Mouse (Mus musculus): ENCODE measurements around the gene Fbxw11.
"Not testable (repeated sequence)": the region's sequence is repeated elsewhere in the genome, so short reads cannot be mapped to it uniquely, and the experiment has no call there.

Gene Fbxw11

DNA sequence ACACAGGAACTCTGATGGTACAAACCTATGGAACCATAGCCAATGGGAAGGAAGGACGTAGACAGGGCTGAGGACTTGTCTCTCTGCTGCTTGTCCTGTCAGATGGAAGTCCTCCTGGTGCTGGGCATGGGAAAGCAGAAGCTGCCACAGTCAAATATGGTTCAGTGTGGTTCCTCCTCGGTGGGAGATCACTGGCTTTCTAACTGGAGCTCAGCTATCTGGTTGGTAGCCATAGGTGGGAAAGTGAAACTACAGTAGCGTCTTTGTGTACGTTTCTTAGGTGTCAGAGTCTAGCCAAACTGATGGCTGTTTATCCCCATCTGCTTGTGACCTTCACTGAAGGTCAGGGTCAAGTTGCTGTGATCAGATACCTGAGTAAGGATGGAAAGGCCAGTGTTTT is 29.0 kb downstream of the Fbxw11 start:
- no peak for DNase-seq (ENCODE audit: low read depth, low spot score)

DNA sequence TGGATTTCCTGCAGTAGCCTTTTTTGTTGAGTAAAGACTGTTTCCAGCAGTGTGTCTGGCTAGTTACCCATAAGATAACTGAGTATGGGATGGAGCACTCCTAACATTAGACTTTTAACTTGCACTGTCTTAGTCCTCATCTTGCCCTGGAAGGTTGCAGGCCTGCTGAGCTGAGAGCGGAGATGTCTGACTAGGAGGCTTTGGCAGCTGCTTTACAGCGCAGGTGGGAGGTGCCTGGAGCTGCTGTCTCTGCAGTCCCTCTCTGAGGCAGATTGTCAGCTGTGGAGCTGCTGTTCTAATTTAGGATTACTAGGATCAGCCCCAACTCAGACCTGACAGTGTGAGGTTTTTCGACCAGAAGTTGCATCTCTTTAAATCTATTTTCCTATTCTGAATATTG is 34.3 kb downstream of the Fbxw11 start:
- DNase-seq (ENCODE audit: low read depth, low spot score), result no peak

DNA sequence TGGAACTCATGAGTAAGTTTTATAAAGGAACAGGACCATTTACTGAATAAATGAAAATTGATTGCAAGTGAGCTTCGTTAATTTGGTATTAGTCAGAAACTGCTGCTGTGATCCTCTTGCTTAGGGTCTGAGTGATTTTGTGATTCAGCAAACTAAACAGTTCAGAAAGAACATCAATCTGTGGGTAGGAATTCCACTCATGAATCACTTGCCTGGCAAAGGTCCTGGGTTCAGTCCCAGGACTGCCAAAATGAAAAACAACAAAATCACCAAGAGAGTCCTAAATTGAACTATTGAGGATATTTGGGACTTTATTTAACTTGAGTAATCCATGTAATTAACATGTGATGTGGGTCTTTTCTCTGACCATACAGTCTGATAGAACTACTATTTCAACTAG is 35.3 kb downstream of the Fbxw11 start:
- DNase-seq (ENCODE audit: low read depth, low spot score), result no peak

DNA sequence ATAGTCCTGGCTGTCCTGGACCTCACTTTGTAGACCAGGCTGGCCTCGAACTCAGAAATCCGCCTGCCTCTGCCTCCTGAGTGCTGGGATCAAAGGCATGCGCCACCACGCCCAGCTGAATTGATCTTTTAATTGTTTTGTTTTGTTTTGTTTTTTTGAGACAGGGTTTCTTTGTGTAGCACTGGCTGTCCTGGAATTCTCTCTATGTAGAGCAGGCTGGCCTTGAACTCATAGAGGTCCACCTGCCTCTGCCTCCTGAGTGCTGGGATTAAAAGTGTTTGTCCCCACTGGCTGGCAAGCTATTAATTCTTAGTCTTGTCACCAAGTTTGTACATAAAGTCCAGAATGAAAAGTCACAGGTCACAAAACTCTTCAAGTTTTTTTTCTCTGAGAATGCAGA is 36.6 kb downstream of the Fbxw11 start:
- DNase-seq (ENCODE audit: low read depth, low spot score), result not testable (repeated sequence)

DNA sequence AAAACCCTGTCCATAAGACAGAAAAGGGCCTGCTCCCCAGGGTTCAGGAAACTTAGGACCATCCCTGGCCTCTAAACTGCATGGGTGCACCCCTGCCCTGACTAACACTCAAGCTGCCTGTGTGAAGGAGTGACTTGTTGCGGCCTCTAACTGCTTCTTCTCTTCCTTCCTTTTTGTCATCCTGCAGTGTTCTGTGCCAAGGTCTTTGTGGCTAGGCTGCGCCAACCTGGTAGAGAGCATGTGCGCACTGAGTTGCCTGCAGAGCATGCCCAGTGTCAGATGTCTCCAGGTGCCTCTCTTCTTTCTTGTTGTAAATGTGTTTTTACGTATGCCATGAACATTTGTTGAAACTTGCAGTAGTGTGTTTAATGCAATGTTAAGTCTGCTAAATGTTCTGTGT is 37.5 kb downstream of the Fbxw11 start:
- no peak for DNase-seq (ENCODE audit: low read depth, low spot score)

DNA sequence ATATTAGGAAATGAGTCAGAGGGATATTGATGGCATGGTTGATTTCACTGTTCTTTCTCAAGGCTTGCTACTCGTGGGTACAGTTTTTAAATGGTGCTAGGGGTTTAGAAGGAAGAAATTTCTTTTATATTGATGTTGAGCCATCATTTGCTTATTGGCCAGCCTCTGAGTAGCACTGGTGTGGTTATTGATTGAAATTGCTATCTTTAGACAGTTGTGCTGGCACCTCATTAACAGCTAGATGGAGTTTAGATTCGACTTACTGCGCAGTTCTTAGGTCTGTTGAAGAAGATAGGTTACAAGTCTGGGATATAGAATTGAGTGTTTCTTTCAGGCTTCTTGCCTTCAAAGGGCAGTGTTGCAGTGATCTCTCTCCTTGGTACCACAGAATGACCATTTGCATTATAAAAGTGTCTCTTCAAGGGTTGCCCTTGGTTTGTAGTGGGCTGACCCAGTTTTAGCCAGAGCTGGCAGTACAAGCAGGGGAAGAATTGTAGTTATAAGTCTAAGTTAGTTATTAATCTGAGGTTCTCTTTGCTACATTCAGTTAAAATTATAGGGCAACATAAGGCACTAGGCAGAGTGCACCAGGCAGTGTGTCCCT is 38.8 kb downstream of the Fbxw11 start:
- DNase-seq (ENCODE audit: low read depth, low spot score), result no peak

DNA sequence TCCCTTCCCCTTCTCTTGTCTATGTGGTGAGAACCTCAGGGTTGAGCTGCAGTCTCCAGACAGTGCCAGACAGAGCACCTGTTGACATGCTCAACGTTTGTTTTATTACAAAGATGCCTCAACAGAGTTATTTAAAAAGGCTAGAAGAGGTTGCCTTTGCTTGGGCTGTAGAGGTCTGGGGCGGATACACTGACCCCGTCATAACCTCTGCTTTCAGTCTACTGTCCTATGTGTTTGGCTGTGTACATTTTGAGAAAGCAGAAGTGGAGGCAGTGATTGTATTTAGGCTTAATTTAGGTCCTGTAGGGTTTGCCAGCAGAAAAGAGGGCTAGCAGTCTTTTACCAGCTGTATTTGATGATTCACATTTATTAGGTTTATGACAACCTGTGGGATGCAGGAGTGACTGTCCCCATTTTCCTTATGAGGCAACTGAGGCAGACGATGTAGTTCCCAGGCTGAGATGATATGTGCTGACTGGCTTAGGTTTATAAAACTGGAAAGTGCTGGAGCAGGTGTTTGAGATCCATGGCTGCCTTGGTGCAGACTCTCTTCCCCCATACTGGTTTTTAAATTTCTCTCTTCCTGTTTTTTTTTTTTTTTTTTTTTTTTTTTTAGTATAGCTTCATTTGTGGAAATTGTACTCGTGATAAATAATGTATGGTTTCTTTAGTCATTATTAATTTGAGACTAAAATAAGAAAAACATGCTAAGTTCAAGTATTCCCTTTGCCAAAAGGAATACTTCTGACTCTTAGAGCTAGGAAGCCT is 40.0 kb downstream of the Fbxw11 start:
- DNase-seq (ENCODE audit: low read depth, low spot score), result no peak

DNA sequence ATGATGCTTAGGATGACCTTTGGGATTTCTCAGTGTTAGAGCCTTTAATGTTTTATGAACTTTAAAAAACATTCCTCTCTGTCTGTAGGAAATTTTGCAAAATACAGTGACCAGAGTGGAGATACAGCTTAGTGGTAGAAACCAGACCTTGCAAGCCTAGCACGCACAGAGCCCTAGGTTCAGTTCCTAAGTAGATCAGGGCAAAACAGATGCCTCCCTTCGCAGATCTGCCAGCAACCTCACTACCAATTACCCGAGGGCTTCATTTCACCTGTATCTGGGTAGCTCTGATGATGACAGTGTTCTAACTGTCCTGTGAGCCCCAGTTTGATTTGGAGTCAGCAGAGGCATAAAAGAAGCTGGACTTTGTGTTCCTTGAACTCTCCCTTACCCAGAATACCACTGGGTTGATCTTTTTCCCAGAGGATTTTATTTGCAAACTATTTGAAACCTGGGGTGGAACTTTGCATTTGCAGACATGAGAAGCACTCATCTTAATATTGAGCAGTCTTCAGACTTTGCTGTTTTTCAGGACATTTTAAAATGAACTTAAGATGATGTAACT is 42.2 kb downstream of the Fbxw11 start:
- no peak for DNase-seq (ENCODE audit: low read depth, low spot score)

DNA sequence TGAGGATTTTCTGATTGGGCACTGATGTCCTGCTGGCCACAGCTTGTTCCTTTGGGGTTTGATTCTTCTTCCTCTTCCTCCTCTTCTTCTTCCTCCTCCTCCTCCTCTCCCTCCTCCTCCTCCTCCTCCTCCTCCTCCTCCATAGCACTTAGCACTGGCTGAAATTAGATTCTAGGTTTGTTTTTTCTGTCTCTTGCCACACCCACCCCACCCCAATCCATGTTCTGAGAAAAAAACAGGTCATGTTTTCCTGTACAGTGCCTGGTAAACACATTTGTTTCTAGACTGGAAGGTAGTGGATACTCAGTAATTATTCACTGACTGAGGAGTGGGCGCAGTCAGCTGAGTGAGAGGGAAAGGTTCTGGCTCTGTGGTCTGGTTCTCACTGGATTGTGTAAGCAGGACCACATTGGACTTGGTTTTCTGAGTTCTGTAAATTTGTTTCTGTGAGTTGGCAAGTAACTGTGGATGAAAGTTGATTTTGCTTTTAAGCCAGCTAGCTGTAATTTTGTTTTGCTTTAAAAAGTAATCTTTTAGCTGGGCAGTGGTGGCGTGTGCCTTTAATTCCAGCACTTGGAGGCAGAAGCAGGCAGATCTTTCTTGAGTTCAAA is 45.8 kb downstream of the Fbxw11 start:
- DNase-seq (ENCODE audit: low read depth, low spot score), result no peak

DNA sequence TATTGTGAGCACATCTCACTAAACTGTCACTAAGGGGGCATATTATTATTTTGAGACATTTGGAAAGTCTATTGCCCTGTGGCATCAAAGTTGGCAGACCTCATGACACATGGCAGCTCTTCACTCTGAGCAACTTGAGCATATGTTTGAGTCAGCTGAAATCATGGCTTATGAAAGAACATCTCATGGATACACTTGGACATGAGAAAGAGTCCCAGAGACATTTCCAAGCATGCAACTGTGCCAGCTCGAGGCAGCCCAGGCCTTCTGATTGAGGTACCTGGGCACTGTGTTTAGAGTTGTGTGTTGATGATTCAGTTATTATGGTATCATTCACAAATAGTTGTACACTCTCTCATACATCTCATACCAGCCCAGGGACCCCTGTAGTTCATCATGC is 47.0 kb downstream of the Fbxw11 start:
- DNase-seq (ENCODE audit: low read depth, low spot score), result no peak

DNA sequence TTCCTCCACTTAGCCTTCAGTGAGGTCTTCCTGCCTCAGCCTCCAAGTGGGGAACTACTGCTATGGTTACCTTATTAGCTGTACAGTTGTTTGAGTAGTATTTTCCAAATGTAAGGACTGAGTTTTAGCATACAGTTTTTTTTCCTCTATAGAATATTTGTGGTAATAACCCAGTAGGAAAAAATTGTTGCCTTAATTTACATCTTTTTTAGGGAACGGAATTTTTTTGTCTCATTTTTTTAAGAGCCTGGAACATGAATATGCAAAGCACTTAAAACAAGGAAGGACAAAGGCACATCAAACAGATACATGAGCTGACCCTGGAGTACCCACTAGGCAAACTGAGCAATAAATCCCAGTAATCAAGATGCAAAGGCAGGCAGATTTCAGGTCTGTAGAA is 50.3 kb downstream of the Fbxw11 start:
- DNase-seq (ENCODE audit: low read depth, low spot score), result no peak

DNA sequence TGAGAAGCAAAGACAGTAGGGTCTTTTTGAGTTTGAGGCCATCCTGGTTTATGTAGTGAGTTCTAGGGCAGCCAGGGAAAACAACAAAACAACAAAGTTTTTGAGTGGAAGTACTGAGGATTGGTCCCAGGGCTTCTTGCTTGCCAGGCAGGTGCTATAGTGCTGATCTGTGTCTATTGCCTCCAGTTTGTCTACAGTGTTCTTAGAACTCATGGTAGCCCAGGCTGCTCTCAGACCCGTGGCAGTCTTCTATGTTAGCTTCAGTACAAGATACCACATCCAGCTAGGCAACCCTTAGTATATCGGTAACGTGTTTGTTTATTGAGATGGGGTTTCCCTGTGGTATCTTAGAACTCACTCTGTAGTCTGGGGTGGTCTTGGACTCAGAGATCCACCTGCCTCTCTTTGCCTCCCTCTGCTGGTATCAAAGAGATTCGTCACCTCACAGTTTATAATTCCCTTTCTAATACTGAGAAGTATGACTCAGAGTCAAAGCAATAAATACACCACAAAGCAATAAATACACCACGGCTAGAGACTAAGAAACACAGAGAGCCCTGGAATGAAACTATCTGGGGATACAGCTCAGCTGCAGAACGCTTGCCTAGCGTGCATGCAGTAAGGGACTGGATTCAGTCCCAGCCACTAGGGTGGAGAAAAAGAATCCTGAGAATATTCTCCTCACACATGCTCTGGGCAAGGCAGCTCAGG is 51.1 kb downstream of the Fbxw11 start:
- no peak for DNase-seq (ENCODE audit: low read depth, low spot score)

DNA sequence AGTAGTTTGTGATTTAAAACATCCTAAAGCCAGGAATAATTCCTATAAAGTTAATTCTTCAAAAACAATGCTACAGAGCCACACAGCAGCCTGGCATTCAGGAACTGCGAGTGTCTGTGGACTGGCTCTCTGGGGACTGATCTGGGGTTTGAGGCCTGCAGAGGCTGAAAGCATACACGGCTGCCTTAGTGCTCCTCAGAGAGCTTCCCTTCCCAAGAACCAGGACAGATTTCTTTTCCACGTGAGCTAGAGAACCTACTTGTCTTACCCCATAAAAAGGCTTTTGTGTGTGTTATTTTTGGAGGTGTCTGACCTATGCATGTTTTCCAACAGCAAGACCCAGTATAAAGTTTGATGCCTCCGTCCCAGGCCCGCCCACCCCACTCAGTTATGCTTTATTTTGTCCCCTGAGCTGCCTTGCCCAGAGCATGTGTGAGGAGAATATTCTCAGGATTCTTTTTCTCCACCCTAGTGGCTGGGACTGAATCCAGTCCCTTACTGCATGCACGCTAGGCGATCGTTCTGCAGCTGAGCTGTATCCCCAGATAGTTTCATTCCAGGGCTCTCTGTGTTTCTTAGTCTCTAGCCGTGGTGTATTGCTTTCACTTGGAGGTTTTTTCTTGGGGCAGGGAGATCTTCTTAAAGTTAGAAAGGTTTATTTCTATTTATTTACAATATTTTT is 51.9 kb downstream of the Fbxw11 start:
- not testable (repeated sequence) for DNase-seq (ENCODE audit: low read depth, low spot score)

DNA sequence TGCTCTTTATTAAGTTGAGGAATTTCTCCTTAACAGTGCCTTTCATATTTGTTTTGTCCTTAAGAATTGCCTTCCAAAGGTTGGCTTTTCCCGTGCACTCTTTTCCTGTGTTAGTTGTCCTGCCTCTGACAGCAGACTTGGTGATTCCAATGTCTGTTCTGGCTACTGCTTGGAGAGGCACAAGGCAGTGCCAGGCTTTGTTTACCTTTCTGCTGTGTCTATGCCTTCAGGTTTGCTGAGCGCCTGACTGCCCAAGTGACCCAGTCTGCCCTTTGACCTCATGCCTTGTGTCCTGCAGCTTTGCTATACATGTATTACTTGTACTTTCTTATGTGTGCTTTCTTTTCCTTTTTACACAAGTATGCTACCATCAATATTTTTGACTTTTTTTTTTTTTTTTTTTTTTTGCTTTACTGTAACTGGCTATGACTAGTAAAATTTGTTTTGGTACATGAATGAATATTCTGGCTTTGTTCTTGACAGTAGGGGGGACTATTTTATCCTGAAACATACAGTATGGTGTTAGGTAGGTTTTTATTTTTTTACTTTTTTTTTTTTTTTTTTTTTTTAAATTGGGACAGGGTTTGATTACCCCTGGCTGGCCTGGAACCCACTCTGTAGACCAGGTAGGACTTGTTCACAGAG is 54.0 kb downstream of the Fbxw11 start:
- no peak for DNase-seq (ENCODE audit: low read depth, low spot score)

DNA sequence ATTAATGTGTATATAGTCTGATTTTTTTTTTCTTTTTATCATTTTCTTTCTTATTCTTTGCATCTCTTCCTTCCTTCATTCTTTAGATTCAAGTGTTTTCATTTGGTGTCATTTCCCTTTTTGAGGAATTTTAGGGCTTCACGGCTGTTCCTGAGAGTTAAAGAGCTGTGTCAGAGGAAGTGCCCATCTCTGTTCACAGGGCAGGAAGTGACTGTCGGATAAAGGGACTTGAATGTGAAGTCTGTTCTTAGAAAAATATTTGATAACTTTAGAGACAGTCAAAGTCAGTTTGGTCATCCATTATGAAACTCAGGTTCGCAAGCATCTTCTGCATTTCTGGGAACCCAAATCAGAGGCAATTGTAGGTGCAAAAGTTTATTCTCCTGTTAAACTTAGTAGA is 55.2 kb downstream of the Fbxw11 start:
- no peak for DNase-seq (ENCODE audit: low read depth, low spot score)

DNA sequence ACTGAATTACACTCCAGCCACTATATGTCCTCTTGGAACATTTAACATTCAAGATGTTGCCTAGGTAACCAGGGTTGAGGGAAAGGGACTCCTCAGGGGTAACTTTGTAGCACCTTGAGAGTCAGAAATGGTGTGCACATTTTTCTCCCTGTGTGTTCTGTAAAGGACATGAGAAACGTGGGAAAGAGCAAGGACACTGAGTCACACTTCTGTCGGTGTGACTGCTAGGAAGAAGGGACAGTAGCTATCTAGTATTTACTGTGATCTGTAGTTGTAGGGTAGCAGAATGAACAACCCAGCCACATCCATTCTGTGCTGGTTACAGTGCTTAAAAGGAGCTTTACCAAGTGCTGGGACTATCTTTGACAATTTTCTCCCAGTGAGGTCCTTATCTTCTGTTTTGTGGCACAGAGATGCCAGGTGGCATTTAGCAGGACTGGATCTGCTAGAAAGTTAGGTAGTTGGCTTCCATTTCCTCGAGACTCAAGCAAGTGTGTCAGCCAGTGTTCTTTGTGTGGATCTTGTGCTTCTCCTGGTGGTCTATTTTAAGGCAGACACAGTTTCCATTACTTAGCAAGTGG is 57.5 kb downstream of the Fbxw11 start:
- DNase-seq (ENCODE audit: low read depth, low spot score), result no peak

DNA sequence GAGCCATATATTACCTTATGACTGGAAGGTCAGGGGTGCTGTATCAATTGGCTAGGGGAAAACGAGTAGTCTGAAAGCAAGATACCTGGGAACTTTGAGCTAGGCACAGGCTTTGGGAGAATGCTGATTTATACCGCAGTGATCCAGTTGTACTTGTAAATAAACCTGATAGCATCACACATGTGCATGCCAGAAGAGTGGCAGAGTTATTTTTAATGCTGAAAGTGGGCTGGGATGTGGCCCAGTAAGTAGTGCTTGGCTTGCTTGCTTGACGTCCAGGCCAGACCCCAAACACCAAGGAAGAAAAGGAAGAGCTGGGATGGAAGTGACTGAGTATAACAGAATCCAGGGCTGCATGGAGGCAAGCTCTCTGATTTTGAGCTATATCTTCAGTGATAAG is 59.0 kb downstream of the Fbxw11 start:
- no peak for DNase-seq (ENCODE audit: low read depth, low spot score)

DNA sequence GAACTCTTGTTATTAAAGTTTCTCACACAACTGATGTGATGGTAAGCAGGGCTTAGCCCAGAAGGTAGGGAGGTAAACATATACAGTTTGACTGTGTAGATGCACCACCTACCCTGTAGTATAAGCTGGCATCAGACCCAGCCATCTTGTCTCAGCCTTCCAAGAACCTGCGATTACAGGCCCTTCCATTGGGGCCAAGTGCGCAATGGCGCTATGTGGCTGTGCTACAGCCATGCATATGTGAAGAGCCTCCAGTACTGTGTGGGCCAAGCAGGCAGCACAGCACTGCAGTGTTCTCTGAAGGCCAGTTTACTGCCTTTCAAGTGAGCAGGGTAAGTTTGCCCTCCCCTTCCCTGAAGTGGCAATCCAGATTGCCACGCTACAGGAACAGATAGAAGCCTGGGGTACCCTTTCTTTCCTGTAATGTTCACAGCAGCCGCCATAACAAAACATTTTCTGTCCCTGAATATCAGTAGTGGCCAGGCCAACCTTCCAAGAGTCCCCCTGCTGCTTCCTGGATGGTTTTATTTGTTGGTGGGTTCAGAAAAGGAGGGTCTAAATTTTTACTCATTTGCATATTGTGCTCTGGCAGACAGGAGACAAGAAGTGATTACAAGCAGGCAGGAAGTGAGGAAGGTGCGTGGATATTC is 61.8 kb downstream of the Fbxw11 start:
- no peak for DNase-seq (ENCODE audit: low read depth, low spot score)

DNA sequence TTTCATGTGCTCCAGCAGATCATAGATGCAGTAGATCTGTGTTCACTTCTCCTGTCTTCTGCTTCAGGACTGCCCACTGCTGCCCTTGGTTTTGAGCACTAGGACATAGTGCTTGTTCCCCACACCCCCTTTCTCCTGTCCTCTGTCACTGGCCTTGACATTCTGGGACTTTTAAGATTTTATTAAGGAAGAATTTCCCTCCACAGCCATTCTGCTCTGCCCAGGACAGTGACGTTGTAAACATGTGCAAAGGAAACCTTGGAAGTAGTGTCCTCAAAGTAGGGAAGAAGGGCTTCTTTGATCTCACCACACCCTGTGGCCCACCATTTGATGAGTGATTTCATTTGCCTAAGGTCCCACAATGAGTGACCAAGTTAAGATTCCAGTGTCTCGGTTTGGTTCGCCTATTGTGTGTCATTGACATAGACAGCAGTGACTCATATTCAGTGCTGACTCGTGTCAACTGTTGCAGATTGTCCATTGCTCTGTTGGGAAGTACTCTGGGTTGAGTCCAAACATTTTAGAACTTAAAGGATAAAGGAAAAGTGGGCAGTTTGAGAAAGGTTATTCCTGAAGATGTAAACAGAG is 64.0 kb downstream of the Fbxw11 start:
- no peak for DNase-seq (ENCODE audit: low read depth, low spot score)

DNA sequence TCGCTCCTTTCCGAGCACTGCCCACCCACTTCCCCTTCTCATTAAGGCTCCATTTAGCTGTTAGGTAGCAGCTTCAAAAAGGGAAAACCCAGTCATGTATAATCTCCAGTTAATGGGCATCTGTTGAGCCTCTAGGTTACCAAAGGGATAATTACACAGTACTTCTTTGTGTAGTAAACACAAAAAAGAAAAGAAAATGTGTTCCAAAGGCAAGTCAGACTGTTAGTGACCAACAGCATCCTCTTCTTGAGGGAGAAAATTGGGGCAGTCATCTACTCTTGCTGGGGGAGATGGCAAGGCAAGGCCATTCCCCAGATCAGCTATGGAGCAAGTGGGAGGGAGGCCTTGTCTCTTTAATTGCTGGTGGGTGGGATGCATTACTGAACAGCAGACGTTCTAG is 65.0 kb downstream of the Fbxw11 start:
- no peak for DNase-seq (ENCODE audit: low read depth, low spot score)
